Mouse (Mus musculus): ENCODE data around the gene Slc46a1. TPM values are rescaled to one million over a fixed set of nuclear protein-coding genes. Genes with fewer than 3 reads are reported as not detected.

Gene Slc46a1
- polyA plus RNA-seq, 1 experiment from 2014 or later, result 7.3 TPM

GRCm38 (mm10) chr11:78483639-78484038 is 18.1 kb downstream of the Slc46a1 start:
- Histone ChIP-seq H3K4me1 (replicated peaks) (no peaks in the 10 kb centered on the region), H3K27ac (ENCODE audit: poor library complexity, severe bottlenecking) (no peak overlapping the region), H3K36me3 (no peaks in the 10 kb centered on the region), H3K27me3 (replicated peaks) (peaks cover 78% of the 10 kb centered on the region), H3K9ac (no peak overlapping the region), H3K9me3 (replicated peaks) (no peaks in the 10 kb centered on the region; the same call in 1 of the 2 replicates), H3K4me2 (no peak overlapping the region), H3K4me3 (no peak overlapping the region)
- ATAC-seq (ENCODE audit: insufficient number of reproducible peaks, low FRiP score), result no peak
- WGBS, result 51% methylated on average over 7 of the region's 7 CpGs

GRCm38 (mm10) chr11:78488168-78488567 is 22.7 kb downstream of the Slc46a1 start:
- Histone ChIP-seq H3K9me3 (replicated peaks) (no peaks in the 10 kb centered on the region; the same call in 1 of the 2 replicates), H3K27ac (ENCODE audit: poor library complexity, severe bottlenecking) (no peak overlapping the region), H3K4me1 (replicated peaks) (0 out of 2 replicates have a peak, but pooled peaks cover 8% of the 10 kb centered on the region), H3K9ac (no peak overlapping the region), H3K36me3 (no peaks in the 10 kb centered on the region), H3K4me3 (no peak overlapping the region), H3K4me2 (no peak overlapping the region), H3K27me3 (replicated peaks) (peaks cover 88% of the 10 kb centered on the region)
- WGBS, result 5% methylated on average over 8 of the region's 8 CpGs
- ATAC-seq (ENCODE audit: insufficient number of reproducible peaks, low FRiP score), result no peak

GRCm38 (mm10) chr11:78490781-78491241 is 25.3 kb downstream of the Slc46a1 start:
- H3K4me2 ChIP-seq, result peak overlapping the region; percentile 60
- no peaks in the 10 kb centered on the region for H3K36me3 ChIP-seq
- no peaks in the 10 kb centered on the region; the same call in 1 of the 2 replicates for H3K9me3 ChIP-seq (replicated peaks)
- H3K9ac ChIP-seq, result no peak overlapping the region
- ATAC-seq (ENCODE audit: insufficient number of reproducible peaks, low FRiP score), result no peak
- WGBS, result 11% methylated on average over 47 of the region's 48 CpGs
- peak overlapping the region; percentile 27 for H3K4me3 ChIP-seq
- H3K27ac ChIP-seq (ENCODE audit: poor library complexity, severe bottlenecking), result no peak overlapping the region
- H3K27me3 ChIP-seq (replicated peaks), result peaks cover 90% of the 10 kb centered on the region
- 0 out of 2 replicates have a peak, but pooled peaks cover 8% of the 10 kb centered on the region for H3K4me1 ChIP-seq (replicated peaks)

GRCm38 (mm10) chr11:78495904-78496303 is 30.4 kb downstream of the Slc46a1 start:
- no peak for ATAC-seq (ENCODE audit: insufficient number of reproducible peaks, low FRiP score)
- Histone ChIP-seq H3K36me3 (no peaks in the 10 kb centered on the region), H3K27ac (ENCODE audit: poor library complexity, severe bottlenecking) (no peak overlapping the region), H3K4me3 (no peak overlapping the region), H3K27me3 (replicated peaks) (peaks cover 87% of the 10 kb centered on the region), H3K4me2 (no peak overlapping the region), H3K9ac (no peak overlapping the region), H3K4me1 (replicated peaks) (peaks cover 15% of the 10 kb centered on the region), H3K9me3 (replicated peaks) (no peaks in the 10 kb centered on the region)
- 4% methylated on average over 6 of the region's 6 CpGs for WGBS

GRCm38 (mm10) chr11:78497071-78497541 is 31.6 kb downstream of the Slc46a1 start:
- H3K4me1 ChIP-seq (replicated peaks), result peaks cover 13% of the 10 kb centered on the region
- H3K4me2 ChIP-seq, result peak overlapping the region; percentile 97
- H3K36me3 ChIP-seq, result no peaks in the 10 kb centered on the region
- WGBS, result under 1% methylated on average over 44 of the region's 44 CpGs
- H3K9ac ChIP-seq, result peak overlapping the region; percentile 35; the same call in 1 of the 2 replicates
- H3K27ac ChIP-seq (ENCODE audit: poor library complexity, severe bottlenecking), result no peak overlapping the region
- peak overlapping the region; percentile 57 for H3K4me3 ChIP-seq
- peaks cover 87% of the 10 kb centered on the region for H3K27me3 ChIP-seq (replicated peaks)
- no peak for ATAC-seq (ENCODE audit: insufficient number of reproducible peaks, low FRiP score)
- no peaks in the 10 kb centered on the region for H3K9me3 ChIP-seq (replicated peaks)

- WGBS, result 3% methylated on average over 36 of the region's 36 CpGs
- H3K9ac ChIP-seq, result peak within 1 kb of the TSS; percentile 35; the same call in 1 of the 2 replicates
- H3K27ac ChIP-seq (ENCODE audit: poor library complexity, severe bottlenecking), result no peak within 1 kb of the TSS
- no peaks in the 10 kb centered on the region for H3K9me3 ChIP-seq (replicated peaks)
- ATAC-seq (ENCODE audit: insufficient number of reproducible peaks, low FRiP score), result peak; percentile 93
- H3K4me2 ChIP-seq, result peak within 1 kb of the TSS; percentile 97
- peaks cover 85% of the 10 kb centered on the region for H3K27me3 ChIP-seq (replicated peaks)
- peaks cover 13% of the 10 kb centered on the region for H3K4me1 ChIP-seq (replicated peaks)
- no peaks in the 10 kb centered on the region for H3K36me3 ChIP-seq
- peak within 1 kb of the TSS; percentile 57 for H3K4me3 ChIP-seq
Observed at GRCm38 (mm10) chr11:78497544-78498522, 32.3 kb downstream of the Slc46a1 start, which contains the start of gene Sarm1. TSS of gene Sarm1 (minus strand) at chr11:78497754.

- Histone ChIP-seq H3K27ac (ENCODE audit: poor library complexity, severe bottlenecking) (no peak within 1 kb of the TSS), H3K27me3 (replicated peaks) (peaks cover 85% of the 10 kb centered on the region), H3K4me3 (peak within 1 kb of the TSS; percentile 57), H3K4me2 (peak within 1 kb of the TSS; percentile 97), H3K4me1 (replicated peaks) (peaks cover 13% of the 10 kb centered on the region), H3K9ac (no peak within 1 kb of the TSS), H3K36me3 (no peaks in the 10 kb centered on the region), H3K9me3 (replicated peaks) (no peaks in the 10 kb centered on the region)
- ATAC-seq (ENCODE audit: insufficient number of reproducible peaks, low FRiP score), result no peak
- 63% methylated on average over 7 of the region's 7 CpGs for WGBS
Observed at GRCm38 (mm10) chr11:78499004-78499403, 33.5 kb downstream of the Slc46a1 start, which contains the start of gene Vtn. TSS of gene Vtn (plus strand) at chr11:78499091.

GRCm38 (mm10) chr11:78499543-78499942 is 34.0 kb downstream of the Slc46a1 start:
- H3K4me1 ChIP-seq (replicated peaks), result peaks cover 13% of the 10 kb centered on the region
- no peak overlapping the region for H3K9ac ChIP-seq
- ATAC-seq (ENCODE audit: insufficient number of reproducible peaks, low FRiP score), result no peak
- no peak overlapping the region for H3K4me3 ChIP-seq
- H3K36me3 ChIP-seq, result no peaks in the 10 kb centered on the region
- H3K27me3 ChIP-seq (replicated peaks), result peaks cover 80% of the 10 kb centered on the region
- H3K9me3 ChIP-seq (replicated peaks), result no peaks in the 10 kb centered on the region
- no peak overlapping the region for H3K4me2 ChIP-seq
- WGBS, result 43% methylated on average over 16 of the region's 16 CpGs
- H3K27ac ChIP-seq (ENCODE audit: poor library complexity, severe bottlenecking), result no peak overlapping the region

GRCm38 (mm10) chr11:78500623-78501202 is 35.2 kb downstream of the Slc46a1 start:
- no peak for ATAC-seq (ENCODE audit: insufficient number of reproducible peaks, low FRiP score)
- Histone ChIP-seq H3K9me3 (replicated peaks) (no peaks in the 10 kb centered on the region), H3K9ac (no peak overlapping the region), H3K36me3 (no peaks in the 10 kb centered on the region), H3K27ac (ENCODE audit: poor library complexity, severe bottlenecking) (no peak overlapping the region), H3K4me1 (replicated peaks) (peaks cover 13% of the 10 kb centered on the region), H3K27me3 (replicated peaks) (peaks cover 69% of the 10 kb centered on the region), H3K4me2 (no peak overlapping the region), H3K4me3 (no peak overlapping the region)
- 75% methylated on average over 9 of the region's 9 CpGs for WGBS

GRCm38 (mm10) chr11:78501529-78501928 is 36.0 kb downstream of the Slc46a1 start:
- Histone ChIP-seq H3K27ac (ENCODE audit: poor library complexity, severe bottlenecking) (no peak overlapping the region), H3K9me3 (replicated peaks) (no peaks in the 10 kb centered on the region), H3K27me3 (replicated peaks) (peaks cover 61% of the 10 kb centered on the region), H3K4me3 (no peak overlapping the region), H3K4me2 (no peak overlapping the region), H3K36me3 (peaks cover 6% of the 10 kb centered on the region), H3K4me1 (replicated peaks) (peaks cover 13% of the 10 kb centered on the region), H3K9ac (no peak overlapping the region)
- WGBS, result 77% methylated on average over 20 of the region's 20 CpGs
- ATAC-seq (ENCODE audit: insufficient number of reproducible peaks, low FRiP score), result no peak
